Mouse (Mus musculus): Measurements from ENCODE around the gene Ccdc127. TPM values are rescaled to one million over a fixed set of nuclear protein-coding genes. Genes with fewer than 3 reads are reported as not detected.

Ccdc127 gene
- total and polyA plus RNA-seq, 2 experiments from 2014 or later, result 15.6 to 41.0 TPM

DNA sequence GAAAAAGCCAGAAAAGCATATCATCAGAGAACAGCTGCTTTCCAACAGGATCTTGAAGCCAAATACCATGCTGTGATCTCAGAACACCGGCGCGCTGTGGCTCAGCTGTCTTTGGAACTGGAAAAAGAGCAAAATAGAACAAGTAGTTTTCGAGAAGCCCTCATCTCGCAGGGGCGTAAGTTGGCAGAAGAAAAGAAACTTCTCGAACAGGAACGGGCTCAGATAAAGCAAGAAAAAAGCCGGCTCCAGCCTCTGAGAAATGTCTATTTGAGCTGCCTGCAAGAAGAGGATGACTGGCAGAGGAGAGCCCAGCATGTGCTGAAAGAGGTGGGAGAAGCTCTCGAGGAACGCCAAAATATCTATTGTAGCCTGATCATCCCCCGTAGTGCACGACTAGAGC is 6.4 kb downstream of the Ccdc127 start:
- no peak for TF ChIP-seq CTCF (IDR thresholded peaks at IDR 0.05; ENCODE audit: low read depth)
- no peaks in the 10 kb centered on the region for H3K9me3 ChIP-seq (ENCODE audit: low read length)
- no peak for ATAC-seq
- peaks cover 32% of the 10 kb centered on the region for H3K36me3 ChIP-seq (ENCODE audit: insufficient read depth, low read length)
- no peak for DNase-seq (ENCODE audit: low spot score)
- no peak overlapping the region for H3K4me2 ChIP-seq (ENCODE audit: low read depth, low read length)
- H3K4me3 ChIP-seq (ENCODE audit: low read length), result no peak overlapping the region
- H3K27me3 ChIP-seq (ENCODE audit: insufficient read depth, low read length), result no peaks in the 10 kb centered on the region
- 91% methylated on average over 13 of the region's 13 CpGs for WGBS
- H3K27ac ChIP-seq, result no peak overlapping the region
- no peak overlapping the region for H3K9ac ChIP-seq (replicated peaks; ENCODE audit: low read length)
- no peaks in the 10 kb centered on the region for H3K4me1 ChIP-seq (ENCODE audit: insufficient read depth, low read length)

DNA sequence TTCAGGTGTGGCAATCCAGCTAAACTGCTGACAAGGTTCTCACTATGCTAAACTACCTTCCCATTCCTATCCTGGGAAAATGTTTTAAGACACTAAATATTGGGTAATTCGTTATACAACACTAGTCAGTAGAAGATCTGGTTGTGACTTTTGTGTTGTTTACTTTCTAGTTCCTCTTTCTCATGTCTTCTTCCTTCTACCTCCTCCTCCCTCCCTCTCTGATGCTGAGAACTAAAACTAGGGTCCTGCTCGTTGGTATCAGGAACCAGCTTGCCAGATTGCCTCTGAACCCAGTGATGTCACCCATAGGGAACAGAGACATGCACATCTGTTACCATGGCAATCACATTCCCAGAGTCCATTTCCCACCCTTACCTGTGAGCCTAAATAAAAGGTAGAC is 12.1 kb downstream of the Ccdc127 start:
- H3K36me3 ChIP-seq (ENCODE audit: insufficient read depth, low read length), result peaks cover 23% of the 10 kb centered on the region; the same call in 1 of the 2 replicates
- H3K27ac ChIP-seq, result no peak overlapping the region
- H3K9ac ChIP-seq (replicated peaks; ENCODE audit: low read length), result no peak overlapping the region
- DNase-seq (ENCODE audit: low spot score) (no peak), ATAC-seq (no peak)
- no peak overlapping the region for H3K4me3 ChIP-seq (ENCODE audit: low read length)
- no peaks in the 10 kb centered on the region for H3K27me3 ChIP-seq (ENCODE audit: insufficient read depth, low read length)
- 78% methylated on average over 2 of the region's 2 CpGs for WGBS
- no peaks in the 10 kb centered on the region for H3K4me1 ChIP-seq (ENCODE audit: insufficient read depth, low read length)
- H3K4me2 ChIP-seq (ENCODE audit: low read depth, low read length), result no peak overlapping the region
- TF ChIP-seq CTCF (IDR thresholded peaks at IDR 0.05; ENCODE audit: low read depth), result no peak
- no peaks in the 10 kb centered on the region for H3K9me3 ChIP-seq (ENCODE audit: low read length)

DNA sequence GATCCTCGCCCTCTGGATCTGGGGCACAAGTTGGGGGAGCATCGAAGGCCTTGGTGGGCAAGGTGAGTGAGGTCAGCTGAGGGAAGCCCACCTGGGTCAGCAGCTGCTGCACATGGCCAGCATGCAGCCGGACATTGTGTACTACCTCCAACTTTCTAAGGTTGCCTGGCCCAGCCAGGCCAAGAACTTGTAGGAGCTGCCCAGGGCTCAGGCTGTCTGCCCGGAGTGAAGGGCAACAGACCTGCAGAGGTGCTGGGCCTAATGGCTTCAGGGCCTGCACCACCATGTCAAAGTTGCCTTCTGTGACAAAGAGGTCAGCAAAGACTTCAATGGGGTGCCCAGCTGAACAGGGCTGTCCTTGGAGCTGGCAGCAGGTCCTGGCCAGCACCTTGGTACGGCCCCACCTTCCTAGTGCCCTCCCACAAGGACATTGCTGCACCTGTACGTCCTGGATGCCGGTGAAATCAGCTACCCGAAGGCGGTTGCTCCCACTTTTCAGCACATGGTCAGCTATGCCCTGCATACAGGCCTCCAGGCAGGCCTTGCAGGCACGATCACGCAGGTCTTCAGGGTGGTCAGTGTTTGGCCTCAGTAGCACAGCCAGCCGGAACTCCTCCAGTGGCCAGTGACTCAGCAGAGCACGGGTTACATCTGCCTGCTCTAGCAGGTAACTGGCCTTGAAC is 13.2 kb downstream of the Ccdc127 start:
- 92% methylated on average over 13 of the region's 13 CpGs for WGBS

DNA sequence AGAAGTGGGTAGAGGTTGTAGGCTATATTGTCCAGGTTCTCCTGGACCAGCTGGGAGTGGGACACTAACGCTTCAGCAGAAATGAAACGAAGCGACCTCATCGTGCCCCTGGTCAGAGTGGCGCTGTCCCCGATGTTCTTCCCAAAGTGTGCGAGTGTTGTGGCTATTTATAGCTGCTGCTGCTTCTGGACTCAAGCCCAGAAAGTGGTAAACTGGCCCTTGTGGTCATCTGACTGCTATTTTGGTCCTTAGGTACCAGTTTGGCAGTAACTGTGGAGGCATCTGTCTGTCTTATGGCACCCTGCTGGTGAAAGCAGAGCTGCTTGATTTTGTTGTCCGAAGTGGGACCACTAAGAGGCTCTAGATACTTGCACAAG is 13.7 kb downstream of the Ccdc127 start, which contains the start of gene Lrrc14b:
Gene Lrrc14b, minus strand, starts transcription at position 147 of the 377 bp plus-strand sequence.
- ATAC-seq (peak; percentile 42; the same call in 1 of the 2 replicates), DNase-seq (ENCODE audit: low spot score) (peak; percentile 55)
- WGBS, result 53% methylated on average over 8 of the region's 8 CpGs

More for the DNA sequence above, 13.2 kb downstream of the Ccdc127 start:
- DNase-seq (ENCODE audit: low spot score) (no peak), ATAC-seq (peak; percentile 24; the same call in 1 of the 2 replicates)
- no peak for TF ChIP-seq CTCF (IDR thresholded peaks at IDR 0.05; ENCODE audit: low read depth)
- Histone ChIP-seq H3K36me3 (ENCODE audit: insufficient read depth, low read length) (peaks cover 19% of the 10 kb centered on the region; the same call in 1 of the 2 replicates), H3K4me1 (ENCODE audit: insufficient read depth, low read length) (no peaks in the 10 kb centered on the region), H3K4me2 (ENCODE audit: low read depth, low read length) (no peak overlapping the region), H3K4me3 (ENCODE audit: low read length) (no peak overlapping the region), H3K9me3 (ENCODE audit: low read length) (no peaks in the 10 kb centered on the region), H3K9ac (replicated peaks; ENCODE audit: low read length) (no peak overlapping the region), H3K27me3 (ENCODE audit: insufficient read depth, low read length) (no peaks in the 10 kb centered on the region), H3K27ac (no peak overlapping the region; the same call in 1 of the 2 replicates)

DNA sequence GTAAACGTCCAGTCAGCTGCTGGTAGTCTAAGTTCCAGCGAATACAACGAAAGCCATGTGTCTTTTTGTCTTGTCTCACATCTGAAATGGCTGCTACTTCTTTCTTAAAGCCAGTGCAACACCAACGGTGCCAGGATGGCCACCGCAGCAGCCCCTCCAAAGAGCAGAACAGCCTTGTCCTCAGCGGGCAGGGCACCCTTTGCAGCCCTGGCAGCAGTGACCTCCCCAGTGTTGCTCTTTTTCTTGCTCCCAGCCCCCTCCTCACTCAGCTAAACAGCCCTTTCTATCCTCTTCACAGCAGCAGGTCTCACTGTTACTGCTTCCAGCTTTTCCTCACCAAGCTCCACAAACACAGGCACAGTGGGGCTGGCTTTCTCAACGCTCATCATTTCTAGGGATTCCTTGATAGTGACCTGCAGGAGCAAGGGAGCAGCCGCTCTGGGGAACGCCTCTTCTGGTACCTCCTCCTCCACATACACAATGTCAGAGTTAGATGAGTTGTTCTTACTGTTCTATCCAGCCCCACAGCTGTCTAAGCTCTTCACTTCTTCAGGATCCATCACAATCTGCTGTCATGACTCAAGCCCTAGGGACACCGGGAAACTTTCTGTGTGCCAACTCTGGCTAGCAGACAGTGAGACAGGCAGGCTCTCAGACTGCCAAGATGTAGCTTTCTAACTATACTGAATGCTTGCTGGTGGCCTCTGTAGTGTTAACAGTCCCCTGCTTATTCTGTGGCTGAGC is 31.6 kb downstream of the Ccdc127 start:
- H3K4me2 ChIP-seq (ENCODE audit: low read depth, low read length), result peak overlapping the region; percentile 33
- peaks cover 5% of the 10 kb centered on the region; the same call in 1 of the 2 replicates for H3K4me1 ChIP-seq (ENCODE audit: insufficient read depth, low read length)
- H3K36me3 ChIP-seq (ENCODE audit: insufficient read depth, low read length), result no peaks in the 10 kb centered on the region
- peak overlapping the region; percentile 65 for H3K27ac ChIP-seq
- DNase-seq (ENCODE audit: low spot score), result peak; percentile 53
- no peak overlapping the region for H3K4me3 ChIP-seq (ENCODE audit: low read length)
- no peaks in the 10 kb centered on the region for H3K9me3 ChIP-seq (ENCODE audit: low read length)
- 53% methylated on average over 10 of the region's 10 CpGs for WGBS
- no peak overlapping the region for H3K9ac ChIP-seq (replicated peaks; ENCODE audit: low read length)
- no peaks in the 10 kb centered on the region for H3K27me3 ChIP-seq (ENCODE audit: insufficient read depth, low read length)
- peak; percentile 85 for ATAC-seq
- TF ChIP-seq CTCF (IDR thresholded peaks at IDR 0.05; ENCODE audit: low read depth), result no peak

More for the DNA sequence above, 13.7 kb downstream of the Ccdc127 start, which contains the start of gene Lrrc14b:
- Histone ChIP-seq H3K9me3 (ENCODE audit: low read length) (no peaks in the 10 kb centered on the region), H3K4me2 (ENCODE audit: low read depth, low read length) (no peak within 1 kb of the TSS), H3K9ac (replicated peaks; ENCODE audit: low read length) (no peak within 1 kb of the TSS), H3K4me3 (ENCODE audit: low read length) (no peak within 1 kb of the TSS), H3K27me3 (ENCODE audit: insufficient read depth, low read length) (no peaks in the 10 kb centered on the region), H3K36me3 (ENCODE audit: insufficient read depth, low read length) (peaks cover 16% of the 10 kb centered on the region; the same call in 1 of the 2 replicates), H3K27ac (no peak within 1 kb of the TSS; the same call in 1 of the 2 replicates), H3K4me1 (ENCODE audit: insufficient read depth, low read length) (no peaks in the 10 kb centered on the region)
- TF ChIP-seq CTCF (IDR thresholded peaks at IDR 0.05; ENCODE audit: low read depth), result 0 out of 2 replicates have a peak, but pooled peaks have one; percentile 9

DNA sequence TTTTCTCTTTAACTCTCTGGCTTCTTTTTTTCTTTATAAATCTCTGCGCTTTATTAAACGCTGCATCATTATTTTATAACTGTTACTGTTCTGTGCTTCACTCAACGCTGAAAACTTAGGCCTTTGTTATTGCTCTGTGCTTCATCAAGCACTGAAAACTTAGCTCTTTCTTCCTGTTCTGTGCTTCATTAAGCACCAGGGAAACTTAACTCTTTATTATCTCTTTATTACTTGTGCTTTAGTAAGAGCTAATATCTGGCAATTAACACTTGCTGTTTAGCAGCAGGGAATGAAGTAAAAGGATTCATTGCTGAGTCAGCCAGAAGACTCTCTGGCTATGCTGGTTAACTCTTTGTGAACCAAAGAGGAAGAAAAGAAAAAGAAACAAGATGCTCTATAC is 32.2 kb downstream of the Ccdc127 start:
- no peak overlapping the region for H3K4me3 ChIP-seq (ENCODE audit: low read length)
- ATAC-seq (peak; percentile 51; the same call in 1 of the 2 replicates), DNase-seq (ENCODE audit: low spot score) (no peak)
- H3K36me3 ChIP-seq (ENCODE audit: insufficient read depth, low read length), result no peaks in the 10 kb centered on the region
- H3K9ac ChIP-seq (replicated peaks; ENCODE audit: low read length), result no peak overlapping the region
- peak overlapping the region; percentile 33; the same call in 1 of the 2 replicates for H3K4me2 ChIP-seq (ENCODE audit: low read depth, low read length)
- no peak for TF ChIP-seq CTCF (IDR thresholded peaks at IDR 0.05; ENCODE audit: low read depth)
- H3K4me1 ChIP-seq (ENCODE audit: insufficient read depth, low read length), result peaks cover 5% of the 10 kb centered on the region; the same call in 1 of the 2 replicates
- no peaks in the 10 kb centered on the region for H3K9me3 ChIP-seq (ENCODE audit: low read length)
- no peaks in the 10 kb centered on the region for H3K27me3 ChIP-seq (ENCODE audit: insufficient read depth, low read length)
- 35% methylated on average over 3 of the region's 3 CpGs for WGBS
- peak overlapping the region; percentile 65; the same call in 1 of the 2 replicates for H3K27ac ChIP-seq

Data from hindbrain, postnatal 0 days (tissue).